Mouse (Mus musculus): ENCODE results near the gene Metrnl.

DNA sequence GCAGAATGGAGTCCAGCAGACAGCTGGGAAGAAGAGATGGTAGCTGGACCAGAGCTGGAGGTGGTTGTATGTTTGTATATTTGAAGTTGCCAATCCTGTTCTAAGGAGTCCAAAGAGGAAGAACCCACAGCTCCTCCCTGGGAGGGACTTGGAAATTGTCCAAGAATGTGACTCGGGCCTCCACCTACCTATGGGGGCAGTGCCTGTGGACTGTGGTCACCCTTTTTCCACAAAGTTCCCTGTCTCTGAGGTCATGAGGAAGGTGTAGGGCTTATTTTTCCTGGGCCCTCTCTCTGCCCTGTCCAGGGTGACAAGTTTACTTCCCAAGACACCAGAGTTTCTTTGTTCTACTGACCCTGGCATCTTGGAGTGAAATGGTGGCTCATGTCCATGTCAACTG, 39.6 kb downstream of the Metrnl start:
- TF ChIP-seq POLR2A (IDR thresholded peaks at IDR 0.05; ENCODE audit: borderline replicate concordance, control insufficient read depth, low read depth, low read length) (no peak), CTCF (IDR thresholded peaks at IDR 0.05; ENCODE audit: control insufficient read depth, insufficient read depth, low read length) (no peak)

Measured in bone marrow, adult 2 months (tissue).